Mouse (Mus musculus): ENCODE results near the gene 9130213A22Rik.

9130213A22Rik gene

DNA sequence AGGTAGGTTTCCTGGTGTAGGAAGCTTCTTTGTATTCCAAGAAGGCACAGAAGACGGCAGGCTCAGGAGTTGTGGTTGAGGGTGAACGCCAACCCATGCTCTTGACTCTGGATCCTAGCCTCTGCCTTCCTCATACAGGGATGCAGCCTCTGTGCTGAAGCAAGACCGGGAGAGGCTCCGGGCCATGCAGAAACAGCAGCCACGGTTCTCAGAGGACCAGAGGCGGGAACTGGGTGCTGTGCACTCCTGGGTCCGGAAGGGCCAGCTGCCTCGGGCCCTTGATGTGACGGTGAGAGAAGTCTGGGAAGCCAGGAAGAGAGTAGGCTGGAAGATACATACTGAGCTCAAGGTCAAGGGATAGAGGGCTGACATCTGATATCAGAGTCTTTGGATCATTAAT lies 14.2 kb downstream of the 9130213A22Rik start:
- in situ Hi-C loops (cut with MboI, MseI), result loop anchor here (25.0 kb wide), 1 partner anchor 904 kb away; the partner anchor contains the start of genes Acadvl, Dlg4 and Dvl2

DNA sequence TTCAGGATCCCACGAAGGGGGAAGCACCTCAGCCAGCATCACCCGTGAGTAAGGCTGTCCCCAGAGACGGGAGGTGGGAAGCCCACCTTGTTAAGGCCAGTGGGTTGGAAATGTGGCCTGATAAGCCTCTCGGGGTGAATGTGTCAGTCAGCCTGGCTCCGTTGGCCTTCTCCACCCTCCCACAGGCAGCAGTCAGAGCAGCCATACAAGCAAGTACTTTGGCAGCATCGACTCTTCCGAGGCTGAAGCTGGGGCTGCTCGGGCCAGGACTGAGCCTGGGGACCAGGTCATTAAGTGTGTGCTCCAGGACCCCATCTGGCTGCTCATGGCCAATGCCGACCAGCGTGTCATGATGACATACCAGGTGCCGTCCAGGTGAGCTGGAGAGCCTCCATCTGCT lies 14.7 kb downstream of the 9130213A22Rik start:
- in situ Hi-C loops (cut with MboI, MseI), result loop anchor here (25.0 kb wide), 1 partner anchor 905 kb away; the partner anchor contains the start of genes Acadvl, Dlg4 and Dvl2

DNA sequence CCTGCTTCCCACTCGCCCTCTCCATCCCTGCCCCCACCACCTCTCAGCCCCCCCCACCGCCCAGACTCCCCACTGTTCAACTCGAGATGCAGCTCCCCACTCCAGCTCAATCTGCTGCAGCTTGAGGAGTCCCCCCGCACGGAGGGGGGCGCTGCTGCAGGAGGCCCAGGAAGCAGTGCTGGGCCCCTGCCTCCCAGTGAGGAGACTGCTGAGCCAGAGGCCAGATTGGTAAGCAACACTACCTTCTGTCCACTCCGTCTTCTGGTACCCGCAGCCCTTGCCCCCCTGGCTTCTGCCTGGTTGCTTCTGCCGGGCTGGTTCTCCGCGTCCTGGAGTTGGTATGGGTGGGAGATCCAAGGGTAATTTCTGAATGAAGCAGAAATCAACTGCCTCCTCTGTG lies 15.5 kb downstream of the 9130213A22Rik start:
- in situ Hi-C loops (cut with MboI, MseI), result loop anchor here (25.0 kb wide), 1 partner anchor 905 kb away; the partner anchor contains the start of genes Acadvl, Dlg4 and Dvl2

DNA sequence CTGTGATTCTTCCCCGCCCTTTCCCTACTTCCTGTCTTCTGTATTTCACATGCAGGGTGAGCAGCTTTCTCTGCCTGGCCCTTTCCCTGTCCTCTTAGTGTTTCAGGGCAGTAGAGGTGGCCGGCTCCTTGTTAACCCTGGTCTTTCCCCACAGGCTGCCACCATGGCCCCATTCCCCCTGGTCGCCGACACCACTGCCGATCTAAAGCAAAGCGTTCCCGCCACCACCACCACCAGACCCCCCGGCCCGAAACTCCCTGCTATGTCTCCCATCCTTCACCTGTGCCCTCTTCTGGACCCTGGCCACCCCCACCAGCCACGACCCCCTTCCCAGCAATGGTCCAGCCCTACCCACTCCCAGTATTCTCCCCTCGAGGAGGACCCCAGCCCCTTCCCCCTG lies 16.1 kb downstream of the 9130213A22Rik start:
- in situ Hi-C loops (cut with MboI, MseI), result loop anchor here (25.0 kb wide), 1 partner anchor 906 kb away; the partner anchor contains the start of genes Acadvl, Dlg4 and Dvl2

DNA sequence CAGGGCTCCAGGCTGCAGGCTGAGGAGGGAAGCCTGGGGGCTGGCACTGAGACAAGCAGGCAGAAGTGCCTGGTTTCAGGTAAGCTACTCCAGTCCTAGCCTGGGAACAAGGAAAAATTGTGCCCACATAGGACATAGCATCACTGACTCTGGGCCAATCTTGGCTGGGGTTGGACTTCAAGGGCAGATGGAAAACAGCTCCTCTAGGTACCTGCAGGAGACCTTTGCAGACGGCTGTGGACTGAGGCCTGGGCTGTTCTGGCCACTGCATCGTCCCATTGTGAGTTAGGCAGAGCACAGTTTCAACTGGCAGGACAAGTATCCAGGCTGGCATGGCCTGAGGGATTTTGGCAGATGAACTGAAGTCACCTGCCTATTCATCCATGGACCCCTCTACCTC lies 16.6 kb downstream of the 9130213A22Rik start:
- in situ Hi-C loops (cut with MboI, MseI), result loop anchor here (25.0 kb wide), 1 partner anchor 907 kb away; the partner anchor contains the start of genes Acadvl, Dlg4 and Dvl2

DNA sequence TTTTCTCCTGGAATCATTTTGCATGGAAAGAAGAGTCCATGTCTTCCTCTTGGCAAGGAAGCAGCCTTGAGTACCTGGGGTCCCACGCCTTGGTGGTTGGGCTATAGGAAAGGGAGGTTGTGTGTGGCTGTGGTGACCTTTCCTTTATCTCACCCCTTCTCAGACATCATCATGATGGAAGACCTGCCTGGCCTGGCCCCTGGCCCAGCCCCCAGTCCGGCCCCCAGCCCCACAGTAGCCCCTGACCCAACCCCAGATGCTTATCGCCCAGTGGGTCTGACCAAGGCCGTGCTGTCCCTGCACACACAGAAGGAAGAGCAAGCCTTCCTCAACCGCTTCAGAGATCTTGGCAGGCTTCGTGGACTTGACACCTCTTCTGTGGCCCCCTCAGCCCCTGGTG lies 17.2 kb downstream of the 9130213A22Rik start:
- in situ Hi-C loops (cut with MboI, MseI), result loop anchor here (25.0 kb wide), 1 partner anchor 907 kb away; the partner anchor contains the start of genes Acadvl, Dlg4 and Dvl2

DNA sequence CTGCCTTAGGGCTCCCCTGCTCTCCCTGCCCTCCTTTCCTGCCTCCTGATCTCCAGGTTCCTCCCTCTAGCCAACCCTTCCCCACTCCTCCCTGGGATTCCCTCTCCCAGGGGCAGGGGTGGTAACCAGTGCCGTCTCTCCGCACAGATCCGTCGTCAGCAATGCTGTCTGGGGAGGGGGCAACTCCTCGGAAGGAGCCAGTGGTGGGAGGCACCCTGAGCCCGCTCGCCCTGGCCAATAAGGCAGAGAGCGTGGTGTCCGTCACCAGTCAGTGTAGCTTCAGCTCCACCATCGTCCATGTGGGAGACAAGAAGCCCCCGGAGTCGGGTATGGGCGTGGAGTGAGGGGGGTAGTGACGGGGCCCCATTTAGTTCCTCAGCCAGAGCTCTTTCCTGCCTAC lies 17.9 kb downstream of the 9130213A22Rik start:
- in situ Hi-C loops (cut with MboI, MseI), result loop anchor here (25.0 kb wide), 1 partner anchor 908 kb away; the partner anchor contains the start of genes Acadvl, Dlg4 and Dvl2

DNA sequence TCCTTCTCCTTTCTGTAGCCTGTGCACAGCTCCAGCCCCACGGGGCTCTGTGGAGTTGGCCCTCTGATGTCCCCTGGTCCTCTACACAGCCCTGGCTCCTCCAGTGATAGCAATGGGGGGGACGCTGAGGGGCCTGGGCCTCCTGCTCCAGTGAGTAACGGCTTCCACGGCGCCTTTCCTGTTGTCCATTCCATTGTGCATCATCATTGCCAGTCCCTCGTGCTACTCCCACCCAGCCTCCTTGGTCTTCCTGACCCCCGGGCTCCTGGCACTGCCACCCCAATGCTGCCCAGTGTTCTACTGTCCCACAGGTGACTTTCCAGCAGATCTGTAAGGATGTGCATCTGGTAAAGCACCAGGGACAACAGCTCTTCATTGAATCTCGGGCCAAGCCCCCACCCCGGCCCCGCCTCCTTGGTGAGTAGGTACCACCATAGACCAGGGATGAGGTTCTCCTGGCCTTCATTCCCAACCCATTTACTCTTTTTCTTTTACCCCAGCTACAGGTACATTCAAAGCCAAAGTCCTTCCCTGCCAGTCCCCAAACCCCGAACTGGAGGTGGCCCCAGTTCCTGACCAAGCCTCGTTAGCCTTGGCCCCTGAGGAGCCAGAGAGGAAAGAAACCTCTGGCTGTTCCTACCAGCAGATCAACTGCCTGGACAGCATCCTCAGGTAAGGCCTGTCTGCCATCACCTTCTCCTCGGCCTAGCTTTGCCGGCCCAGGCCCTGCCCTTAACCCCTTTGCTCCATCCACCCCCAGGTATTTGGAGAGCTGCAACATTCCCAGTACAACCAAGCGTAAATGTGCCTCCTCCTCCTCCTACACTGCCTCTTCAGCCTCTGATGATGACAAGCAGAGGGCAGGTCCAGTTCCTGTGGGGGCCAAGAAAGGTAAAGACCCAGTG lies 18.6 kb downstream of the 9130213A22Rik start:
- in situ Hi-C loops (cut with MboI, MseI), result loop anchor here (25.0 kb wide), 1 partner anchor 909 kb away; the partner anchor contains the start of genes Acadvl, Dlg4 and Dvl2

DNA sequence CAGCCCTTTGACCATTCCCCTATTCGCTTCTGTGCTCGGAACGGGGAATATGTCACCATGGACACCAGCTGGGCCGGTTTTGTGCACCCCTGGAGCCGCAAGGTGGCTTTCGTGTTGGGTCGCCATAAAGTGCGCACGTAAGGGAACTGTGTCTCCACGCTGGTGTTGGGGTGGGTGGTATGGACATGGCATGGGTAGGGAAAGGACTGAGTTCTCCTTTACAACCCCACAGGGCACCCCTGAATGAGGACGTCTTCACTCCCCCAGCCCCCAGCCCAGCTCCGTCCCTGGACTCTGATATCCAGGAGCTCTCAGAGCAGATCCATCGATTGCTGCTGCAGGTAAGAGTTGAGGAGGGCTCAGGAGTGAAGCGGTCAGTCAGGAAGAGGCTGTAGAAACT lies 19.3 kb downstream of the 9130213A22Rik start:
- in situ Hi-C loops (cut with MboI, MseI), result loop anchor here (25.0 kb wide), 1 partner anchor 909 kb away; the partner anchor contains the start of genes Acadvl, Dlg4 and Dvl2

DNA sequence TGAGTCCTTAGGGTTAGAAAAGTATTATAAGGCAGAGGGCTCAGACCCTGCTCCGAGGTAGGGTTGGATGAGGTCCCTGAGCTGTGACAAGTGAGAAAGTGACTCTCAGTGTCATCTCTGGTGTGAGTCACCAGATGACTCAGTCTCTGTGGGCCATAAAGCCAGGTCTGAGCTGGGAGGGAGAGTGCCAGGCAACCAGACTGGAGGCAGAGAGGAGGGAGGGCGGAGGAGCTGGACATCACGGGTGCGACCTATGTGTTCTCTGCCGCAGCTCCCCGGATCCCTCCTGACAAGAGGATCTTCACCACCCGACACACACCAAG lies 20.0 kb downstream of the 9130213A22Rik start:
- in situ Hi-C loops (cut with MboI, MseI), result loop anchor here (25.0 kb wide), 1 partner anchor 910 kb away; the partner anchor contains the start of genes Acadvl, Dlg4 and Dvl2

DNA sequence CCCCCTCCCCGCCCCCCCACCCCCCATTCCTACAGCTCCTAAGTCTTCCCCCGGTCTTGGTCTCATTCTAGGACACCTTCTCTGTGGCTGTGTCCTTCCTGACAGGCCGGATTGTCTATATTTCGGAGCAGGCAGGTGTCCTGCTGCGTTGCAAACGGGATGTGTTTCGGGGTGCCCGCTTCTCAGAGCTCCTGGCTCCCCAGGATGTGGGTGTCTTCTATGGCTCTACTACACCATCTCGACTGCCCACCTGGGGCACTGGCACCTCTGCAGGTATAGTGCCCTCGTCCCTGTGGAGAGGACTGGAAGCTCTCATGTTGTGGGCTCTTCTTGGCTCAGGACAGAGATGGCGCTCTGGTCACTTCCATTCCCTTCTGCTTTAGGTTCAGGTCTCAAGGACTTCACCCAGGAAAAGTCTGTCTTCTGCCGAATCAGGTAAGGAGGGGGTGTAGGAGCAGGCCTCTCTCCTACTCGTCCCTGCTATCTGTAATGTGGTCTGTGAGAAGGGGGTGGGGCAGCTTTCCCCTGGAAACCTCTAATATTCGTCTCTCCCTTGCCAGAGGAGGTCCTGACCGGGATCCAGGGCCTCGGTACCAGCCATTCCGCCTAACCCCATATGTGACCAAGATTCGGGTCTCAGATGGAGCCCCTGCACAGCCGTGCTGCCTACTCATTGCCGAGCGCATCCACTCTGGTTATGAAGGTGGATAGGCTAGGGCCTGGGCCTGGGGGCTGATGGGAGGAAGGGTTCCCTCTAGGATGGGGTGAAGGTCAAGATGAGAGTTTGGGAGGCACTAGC lies 20.6 kb downstream of the 9130213A22Rik start:
- in situ Hi-C loops (cut with MboI, MseI), result loop anchor here (25.0 kb wide), 1 partner anchor 910 kb away; the partner anchor contains the start of genes Acadvl, Dlg4 and Dvl2

DNA sequence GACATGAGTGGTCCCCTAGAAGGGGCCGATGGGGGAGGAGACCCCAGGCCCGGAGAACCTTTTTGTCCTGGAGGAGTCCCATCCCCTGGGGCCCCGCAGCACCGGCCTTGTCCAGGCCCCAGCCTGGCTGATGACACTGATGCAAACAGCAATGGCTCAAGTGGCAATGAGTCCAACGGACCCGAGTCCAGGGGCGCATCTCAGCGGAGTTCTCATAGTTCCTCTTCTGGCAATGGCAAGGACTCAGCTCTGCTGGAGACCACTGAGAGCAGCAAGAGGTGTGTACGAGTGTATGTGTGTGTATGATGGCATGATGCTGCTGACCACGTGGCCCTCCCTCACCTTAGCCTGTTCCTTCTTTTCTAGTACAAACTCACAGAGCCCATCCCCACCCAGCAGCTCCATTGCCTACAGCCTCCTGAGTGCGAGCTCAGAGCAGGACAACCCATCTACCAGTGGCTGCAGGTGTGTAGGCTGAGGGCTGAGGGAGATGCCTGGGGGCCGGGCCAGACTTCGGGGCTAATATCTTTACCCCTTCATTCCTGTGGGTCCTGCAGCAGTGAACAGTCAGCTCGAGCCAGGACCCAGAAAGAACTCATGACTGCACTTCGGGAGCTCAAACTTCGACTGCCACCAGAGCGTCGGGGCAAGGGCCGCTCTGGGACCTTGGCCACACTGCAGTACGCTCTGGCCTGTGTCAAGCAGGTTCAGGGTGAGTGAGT lies 21.6 kb downstream of the 9130213A22Rik start:
- in situ Hi-C loops (cut with MboI, MseI), result loop anchor here (25.0 kb wide), 1 partner anchor 912 kb away; the partner anchor contains the start of genes Acadvl, Dlg4 and Dvl2

DNA sequence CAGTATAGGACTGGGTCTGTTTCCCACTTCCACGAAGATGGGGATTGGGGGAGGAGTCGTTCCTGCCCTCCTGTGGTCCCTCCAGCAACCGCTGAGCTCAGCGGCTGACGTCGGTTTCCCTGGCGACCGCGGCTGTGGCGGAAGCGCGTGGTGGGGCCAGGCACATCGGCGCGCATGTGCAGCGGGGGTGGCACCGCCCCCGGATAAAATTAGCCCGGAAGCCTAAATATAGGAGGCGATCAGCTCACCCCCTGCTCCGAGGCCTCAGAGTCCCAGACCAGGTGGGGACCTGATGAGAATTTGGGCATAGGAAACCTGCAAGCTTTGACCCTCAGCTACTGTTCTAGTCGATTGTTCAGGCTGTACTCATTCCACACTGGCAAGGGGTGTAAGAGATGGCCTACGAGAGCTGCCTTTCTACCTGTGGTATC lies 22.5 kb downstream of the 9130213A22Rik start:
- in situ Hi-C loops (cut with MboI, MseI), result loop anchor here (10.0 to 25.0 kb wide), 2 partner anchors 565 to 912 kb away; partner anchors contain the start of genes Acadvl, Cd68, Dlg4 and Dvl2

DNA sequence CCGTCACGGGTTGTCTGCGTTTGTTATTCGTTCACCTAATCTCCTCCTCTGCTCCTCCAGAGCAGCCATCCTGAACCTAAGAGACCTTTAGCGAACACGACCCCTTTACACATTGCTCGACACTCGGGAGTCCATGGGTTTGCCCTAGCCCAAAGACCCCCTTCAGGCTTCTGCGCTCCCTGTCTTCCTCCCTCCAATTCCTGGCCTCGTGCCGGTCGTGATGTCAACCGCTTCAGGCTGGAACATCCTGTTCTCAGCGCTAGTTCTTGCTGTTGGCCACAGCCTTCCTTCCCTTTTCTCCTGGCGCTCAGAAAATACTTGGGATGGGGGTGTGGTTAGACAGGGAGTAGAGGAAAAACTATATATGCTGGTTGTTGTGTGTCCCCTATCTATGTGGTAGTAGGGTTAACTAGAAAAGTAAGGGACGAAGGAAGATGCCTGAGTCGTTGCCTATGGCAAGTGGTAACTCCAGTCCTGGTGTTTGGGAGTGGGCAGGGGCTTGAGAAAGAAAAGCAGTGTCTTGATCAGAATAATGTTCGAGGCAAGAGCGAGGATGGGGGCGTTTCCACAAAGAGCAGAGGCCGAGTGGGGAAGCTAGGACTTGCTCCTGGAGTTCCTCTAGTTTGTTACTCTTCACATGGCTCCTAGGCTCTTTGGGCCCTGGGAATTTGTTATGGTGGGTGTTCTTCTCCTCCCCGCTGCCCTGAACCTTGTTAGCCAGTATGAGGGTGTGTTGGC lies 23.0 kb downstream of the 9130213A22Rik start:
- in situ Hi-C loops (cut with MboI, MseI), result loop anchor here (10.0 kb wide), 1 partner anchor 565 kb away; the partner anchor contains the start of genes Cd68 and Mpdu1

DNA sequence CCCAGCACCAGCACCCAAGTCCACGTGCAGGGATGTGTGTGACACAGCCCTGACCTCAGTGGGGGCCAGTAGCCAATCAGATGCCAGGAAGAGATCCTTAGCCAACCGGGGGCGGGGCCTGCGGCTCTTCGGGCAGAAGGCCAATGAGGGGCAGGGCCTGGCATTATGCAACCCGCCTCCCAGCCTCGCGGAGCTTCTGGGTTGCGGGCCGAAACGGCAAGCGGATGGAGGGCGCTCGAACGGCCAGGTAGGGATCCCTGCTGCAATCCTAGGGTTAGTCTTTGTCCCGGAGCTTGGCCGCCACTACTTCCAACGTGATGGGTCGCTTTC lies 23.7 kb downstream of the 9130213A22Rik start:
- in situ Hi-C loops (cut with MboI, MseI), result loop anchor here (10.0 kb wide), 1 partner anchor 566 kb away; the partner anchor contains the start of genes Cd68 and Mpdu1

DNA sequence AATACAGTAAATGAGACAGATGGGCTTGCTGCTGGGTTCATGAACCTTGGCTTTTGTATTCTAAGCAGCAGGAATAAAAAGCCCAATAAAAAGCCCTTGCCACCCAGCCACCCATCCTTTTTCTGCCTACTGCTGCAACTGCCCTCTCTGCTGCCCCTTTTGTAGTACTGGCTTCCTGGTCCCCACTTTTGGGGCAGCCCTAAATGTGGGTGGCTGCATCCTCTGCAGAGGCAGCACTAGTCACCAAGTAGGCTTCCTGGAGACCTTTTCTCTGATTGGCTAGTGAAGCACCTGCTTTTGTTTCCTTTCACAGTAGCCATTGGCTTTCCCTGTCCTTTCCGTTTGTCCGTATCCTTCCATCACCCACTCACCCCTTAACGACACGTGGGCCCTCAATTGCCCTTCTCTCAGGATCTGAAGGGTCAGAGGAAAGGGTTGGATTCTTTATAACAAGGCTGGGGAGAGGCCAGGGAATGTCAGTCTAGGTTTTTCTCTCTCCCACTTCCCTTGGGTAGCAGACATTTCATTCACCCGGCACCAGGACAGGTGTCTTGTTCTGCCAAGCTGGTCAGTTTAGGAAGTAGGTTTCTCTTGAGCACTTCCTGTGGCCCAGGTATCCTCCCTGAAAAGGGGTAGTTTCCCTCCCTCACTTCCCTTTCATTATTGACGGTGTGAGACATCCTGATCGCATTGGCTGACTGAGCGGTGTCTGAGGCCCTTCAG lies 24.2 kb downstream of the 9130213A22Rik start:
- in situ Hi-C loops (cut with MboI, MseI), result loop anchor here (10.0 kb wide), 1 partner anchor 567 kb away; the partner anchor contains the start of genes Cd68 and Mpdu1

DNA sequence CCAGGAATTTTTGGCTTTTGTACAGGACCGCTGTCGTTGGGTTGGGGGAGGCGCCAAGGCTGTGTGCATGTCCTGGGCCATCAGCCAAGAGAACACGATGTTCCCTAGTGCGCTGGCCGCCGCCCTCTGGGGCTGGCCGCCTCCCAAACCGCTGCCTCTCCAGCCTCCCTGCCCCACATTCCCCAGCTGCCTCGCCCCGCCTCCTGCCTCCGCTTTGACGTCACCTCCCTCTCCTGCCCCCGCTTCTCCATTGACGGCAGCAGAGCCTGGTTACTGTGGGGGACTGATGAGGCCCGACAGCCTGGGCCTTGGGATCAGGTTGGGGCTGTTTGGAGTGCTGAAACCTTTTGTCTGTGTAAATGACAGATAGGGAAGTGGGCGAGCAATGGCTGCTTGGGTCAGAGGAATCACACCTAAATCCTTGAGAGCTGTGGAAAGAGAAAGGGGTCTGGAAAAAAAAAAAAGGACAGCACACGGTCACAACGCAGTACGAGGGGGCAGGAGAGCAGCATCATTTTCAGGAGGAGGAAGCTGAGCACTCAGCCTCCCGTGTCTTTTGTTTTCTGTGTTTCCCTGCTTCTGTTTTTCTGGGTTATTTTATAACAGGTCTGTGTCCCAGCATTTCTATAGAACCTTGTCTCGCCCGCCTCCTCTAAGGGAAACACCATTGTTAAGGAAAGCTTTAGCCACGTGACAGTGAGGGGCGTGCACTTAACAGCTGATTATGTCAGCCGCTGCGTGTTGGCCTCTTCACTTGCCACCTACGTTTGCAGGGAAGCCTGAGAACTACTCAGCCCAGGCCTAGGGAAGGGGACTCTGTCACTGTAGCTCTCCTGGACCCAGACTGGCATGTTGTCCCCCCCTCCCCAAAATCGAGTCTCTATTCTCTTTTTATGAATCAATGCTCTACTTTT lies 25.1 kb downstream of the 9130213A22Rik start:
- in situ Hi-C loops (cut with MboI, MseI), result loop anchor here (10.0 kb wide), 1 partner anchor 568 kb away; the partner anchor contains the start of genes Cd68 and Mpdu1

Data from T-helper 2 cell (primary cell).